Mouse (Mus musculus): ENCODE measurements around the gene Pak4. TPM values are rescaled to one million over a fixed set of nuclear protein-coding genes. Genes with fewer than 3 reads are reported as not detected.
"Not testable (repeated sequence)": the region's sequence is repeated elsewhere in the genome, so short reads cannot be mapped to it uniquely, and the experiment has no call there.

Gene Pak4
- polyA plus RNA-seq, 1 experiment from 2014 or later: 18.1 TPM

GRCm38 (mm10) chr7:28619098-28619715, 21.2 kb upstream of the Pak4 start:
- Histone ChIP-seq H3K4me3 (ENCODE audit: low read depth, low read length) (no peak overlapping the region), H3K9me3 (replicated peaks; ENCODE audit: control insufficient read depth, low read length, poor library complexity, severe bottlenecking) (no peaks in the 10 kb centered on the region), H3K9ac (ENCODE audit: low read depth, low read length) (no peak overlapping the region), H3K4me1 (ENCODE audit: control insufficient read depth, insufficient read depth, low read length) (no peaks in the 10 kb centered on the region), H3K4me2 (ENCODE audit: low read length) (no peak overlapping the region), H3K27ac (ENCODE audit: low read length) (no peak overlapping the region), H3K27me3 (ENCODE audit: control insufficient read depth, insufficient read depth, low read depth, low read length) (no peaks in the 10 kb centered on the region), H3K36me3 (ENCODE audit: control insufficient read depth, insufficient read depth, low read length) (no peaks in the 10 kb centered on the region)
- ATAC-seq: no peak
- 79% methylated on average over 9 of the region's 9 CpGs for WGBS

GRCm38 (mm10) chr7:28605951-28606350, 8.0 kb upstream of the Pak4 start:
- ATAC-seq: no peak
- WGBS: 94% methylated on average over 8 of the region's 8 CpGs
- H3K4me1 ChIP-seq (ENCODE audit: control insufficient read depth, insufficient read depth, low read length): peaks cover 4% of the 10 kb centered on the region
- no peaks in the 10 kb centered on the region for H3K36me3 ChIP-seq (ENCODE audit: control insufficient read depth, insufficient read depth, low read length)
- H3K4me3 ChIP-seq (ENCODE audit: low read depth, low read length): no peak overlapping the region
- H3K9me3 ChIP-seq (replicated peaks; ENCODE audit: control insufficient read depth, low read length, poor library complexity, severe bottlenecking): no peaks in the 10 kb centered on the region
- no peak overlapping the region for H3K4me2 ChIP-seq (ENCODE audit: low read length)
- no peaks in the 10 kb centered on the region for H3K27me3 ChIP-seq (ENCODE audit: control insufficient read depth, insufficient read depth, low read depth, low read length)
- H3K27ac ChIP-seq (ENCODE audit: low read length): no peak overlapping the region
- no peak overlapping the region for H3K9ac ChIP-seq (ENCODE audit: low read depth, low read length)

- 80% methylated on average over 2 of the region's 2 CpGs for WGBS
Observed at GRCm38 (mm10) chr7:28603788-28604187, 5.8 kb upstream of the Pak4 start.

GRCm38 (mm10) chr7:28603136-28603535, 5.2 kb upstream of the Pak4 start:
- no peak for ATAC-seq
- Histone ChIP-seq H3K4me1 (ENCODE audit: control insufficient read depth, insufficient read depth, low read length) (peaks cover 7% of the 10 kb centered on the region), H3K36me3 (ENCODE audit: control insufficient read depth, insufficient read depth, low read length) (no peaks in the 10 kb centered on the region), H3K9me3 (replicated peaks; ENCODE audit: control insufficient read depth, low read length, poor library complexity, severe bottlenecking) (no peaks in the 10 kb centered on the region), H3K27ac (ENCODE audit: low read length) (no peak overlapping the region), H3K4me2 (ENCODE audit: low read length) (no peak overlapping the region), H3K4me3 (ENCODE audit: low read depth, low read length) (no peak overlapping the region), H3K27me3 (ENCODE audit: control insufficient read depth, insufficient read depth, low read depth, low read length) (no peaks in the 10 kb centered on the region), H3K9ac (ENCODE audit: low read depth, low read length) (no peak overlapping the region)
- 79% methylated on average over 5 of the region's 5 CpGs for WGBS

More at GRCm38 (mm10) chr7:28603788-28604187, 5.8 kb upstream of the Pak4 start:
- H3K9ac ChIP-seq (ENCODE audit: low read depth, low read length); H3K27me3 ChIP-seq (ENCODE audit: control insufficient read depth, insufficient read depth, low read depth, low read length); ATAC-seq; H3K36me3 ChIP-seq (ENCODE audit: control insufficient read depth, insufficient read depth, low read length); H3K4me1 ChIP-seq (ENCODE audit: control insufficient read depth, insufficient read depth, low read length); H3K27ac ChIP-seq (ENCODE audit: low read length); H3K4me2 ChIP-seq (ENCODE audit: low read length); H3K9me3 ChIP-seq (replicated peaks; ENCODE audit: control insufficient read depth, low read length, poor library complexity, severe bottlenecking); H3K4me3 ChIP-seq (ENCODE audit: low read depth, low read length): not testable (repeated sequence)

GRCm38 (mm10) chr7:28601668-28602067, 3.7 kb upstream of the Pak4 start:
- Histone ChIP-seq H3K4me3 (ENCODE audit: low read depth, low read length) (no peak overlapping the region), H3K27me3 (ENCODE audit: control insufficient read depth, insufficient read depth, low read depth, low read length) (no peaks in the 10 kb centered on the region), H3K4me1 (ENCODE audit: control insufficient read depth, insufficient read depth, low read length) (peaks cover 13% of the 10 kb centered on the region), H3K9ac (ENCODE audit: low read depth, low read length) (no peak overlapping the region), H3K36me3 (ENCODE audit: control insufficient read depth, insufficient read depth, low read length) (no peaks in the 10 kb centered on the region), H3K9me3 (replicated peaks; ENCODE audit: control insufficient read depth, low read length, poor library complexity, severe bottlenecking) (no peaks in the 10 kb centered on the region), H3K27ac (ENCODE audit: low read length) (0 out of 2 replicates have a peak overlapping the region, but pooled peaks have one; percentile 8), H3K4me2 (ENCODE audit: low read length) (peak overlapping the region; percentile 36; the same call in 1 of the 2 replicates)
- ATAC-seq: no peak
- WGBS: 21% methylated on average over 7 of the region's 7 CpGs

- no peaks in the 10 kb centered on the region for H3K27me3 ChIP-seq (ENCODE audit: control insufficient read depth, insufficient read depth, low read depth, low read length)
- WGBS: 11% methylated on average over 11 of the region's 11 CpGs
Observed at GRCm38 (mm10) chr7:28601029-28601428, 3.0 kb upstream of the Pak4 start.

GRCm38 (mm10) chr7:28598951-28599350, 966 bp upstream of the Pak4 start:
- H3K4me1 ChIP-seq (ENCODE audit: control insufficient read depth, insufficient read depth, low read length): peaks cover 20% of the 10 kb centered on the region
- H3K36me3 ChIP-seq (ENCODE audit: control insufficient read depth, insufficient read depth, low read length): no peaks in the 10 kb centered on the region
- no peaks in the 10 kb centered on the region for H3K27me3 ChIP-seq (ENCODE audit: control insufficient read depth, insufficient read depth, low read depth, low read length)
- H3K4me2 ChIP-seq (ENCODE audit: low read length): no peak overlapping the region
- H3K27ac ChIP-seq (ENCODE audit: low read length): no peak overlapping the region
- ATAC-seq: no peak
- no peaks in the 10 kb centered on the region for H3K9me3 ChIP-seq (replicated peaks; ENCODE audit: control insufficient read depth, low read length, poor library complexity, severe bottlenecking)
- H3K4me3 ChIP-seq (ENCODE audit: low read depth, low read length): no peak overlapping the region
- no peak overlapping the region for H3K9ac ChIP-seq (ENCODE audit: low read depth, low read length)
- WGBS: 72% methylated on average over 2 of the region's 2 CpGs

More at GRCm38 (mm10) chr7:28601029-28601428, 3.0 kb upstream of the Pak4 start:
- H3K36me3 ChIP-seq (ENCODE audit: control insufficient read depth, insufficient read depth, low read length): no peaks in the 10 kb centered on the region
- no peaks in the 10 kb centered on the region for H3K9me3 ChIP-seq (replicated peaks; ENCODE audit: control insufficient read depth, low read length, poor library complexity, severe bottlenecking)
- no peak overlapping the region for H3K4me3 ChIP-seq (ENCODE audit: low read depth, low read length)
- no peak for ATAC-seq
- H3K9ac ChIP-seq (ENCODE audit: low read depth, low read length): no peak overlapping the region
- H3K27ac ChIP-seq (ENCODE audit: low read length): no peak overlapping the region
- H3K4me1 ChIP-seq (ENCODE audit: control insufficient read depth, insufficient read depth, low read length): peaks cover 19% of the 10 kb centered on the region
- no peak overlapping the region for H3K4me2 ChIP-seq (ENCODE audit: low read length)

GRCm38 (mm10) chr7:28597277-28597570, 761 bp downstream of the Pak4 start:
- H3K27ac ChIP-seq (ENCODE audit: low read length): peak overlapping the region; percentile 17; the same call in 1 of the 2 replicates
- H3K9ac ChIP-seq (ENCODE audit: low read depth, low read length): peak overlapping the region; percentile 77
- H3K27me3 ChIP-seq (ENCODE audit: control insufficient read depth, insufficient read depth, low read depth, low read length): no peaks in the 10 kb centered on the region
- ATAC-seq: peak; percentile 8; the same call in 1 of the 2 replicates
- peak overlapping the region; percentile 64 for H3K4me2 ChIP-seq (ENCODE audit: low read length)
- WGBS: 6% methylated on average over 9 of the region's 9 CpGs
- H3K4me1 ChIP-seq (ENCODE audit: control insufficient read depth, insufficient read depth, low read length): peaks cover 20% of the 10 kb centered on the region
- no peaks in the 10 kb centered on the region for H3K36me3 ChIP-seq (ENCODE audit: control insufficient read depth, insufficient read depth, low read length)
- H3K4me3 ChIP-seq (ENCODE audit: low read depth, low read length): peak overlapping the region; percentile 68
- no peaks in the 10 kb centered on the region for H3K9me3 ChIP-seq (replicated peaks; ENCODE audit: control insufficient read depth, low read length, poor library complexity, severe bottlenecking)

- Histone ChIP-seq H3K9me3 (replicated peaks; ENCODE audit: control insufficient read depth, low read length, poor library complexity, severe bottlenecking) (no peaks in the 10 kb centered on the region), H3K36me3 (ENCODE audit: control insufficient read depth, insufficient read depth, low read length) (no peaks in the 10 kb centered on the region), H3K4me2 (ENCODE audit: low read length) (peak overlapping the region; percentile 64), H3K4me3 (ENCODE audit: low read depth, low read length) (peak overlapping the region; percentile 68), H3K27ac (ENCODE audit: low read length) (peak overlapping the region; percentile 17; the same call in 1 of the 2 replicates), H3K4me1 (ENCODE audit: control insufficient read depth, insufficient read depth, low read length) (peaks cover 20% of the 10 kb centered on the region), H3K27me3 (ENCODE audit: control insufficient read depth, insufficient read depth, low read depth, low read length) (no peaks in the 10 kb centered on the region), H3K9ac (ENCODE audit: low read depth, low read length) (peak overlapping the region; percentile 77)
- WGBS: 37% methylated on average over 20 of the region's 20 CpGs
- ATAC-seq: no peak
Observed at GRCm38 (mm10) chr7:28596436-28597276, 1.3 kb downstream of the Pak4 start.

Data from midbrain, embryonic 16.5 days (tissue).